Mouse (Mus musculus) embryonic facial prominence, embryonic 15.5 days (tissue): ENCODE data around the gene Kcnn1. TPM values are rescaled to one million over a fixed set of nuclear protein-coding genes. Genes with fewer than 3 reads are reported as not detected.

ENCODE experiments used
- ATAC-seq: fragments of 200-750 bp; cut with Nextera tagmentation; 2 replicates; pipeline ENCODE4 v1.8.0; 2017; ENCODE audit warnings: low read depth, moderate TSS enrichment; ENCODE audit not compliant: insufficient number of reproducible peaks, low FRiP score, low TSS enrichment
- H3K27ac ChIP-seq: fragments of 300-500 bp; sonication (generic); replicated peaks from 2 replicates; pipeline ENCODE4 v1.5.1; 2015; ENCODE audit warnings: mild to moderate bottlenecking, inconsistent platforms
- H3K27me3 ChIP-seq: fragments of 300-500 bp; sonication (generic); 2 replicates; pipeline ENCODE4 v1.6.1; 2015; ENCODE audit warnings: inconsistent platforms
- H3K36me3 ChIP-seq: fragments of 300-500 bp; sonication (generic); 2 replicates; pipeline ENCODE4 v1.6.1; 2015; ENCODE audit warnings: mild to moderate bottlenecking, inconsistent platforms
- H3K4me1 ChIP-seq: fragments of 300-500 bp; sonication (generic); 2 replicates; pipeline ENCODE4 v1.6.1; 2015; ENCODE audit warnings: inconsistent platforms
- H3K4me2 ChIP-seq: fragments of 300-500 bp; sonication (generic); replicated peaks from 2 replicates; pipeline ENCODE4 v1.6.1; 2015; ENCODE audit warnings: mild to moderate bottlenecking, inconsistent platforms
- H3K4me3 ChIP-seq: fragments of 300-500 bp; sonication (generic); replicated peaks from 2 replicates; pipeline ENCODE4 v1.5.1; 2015; ENCODE audit warnings: mild to moderate bottlenecking, inconsistent platforms
- H3K9ac ChIP-seq: fragments of 300-500 bp; sonication (generic); 2 replicates; pipeline ENCODE4 v1.6.1; 2015; ENCODE audit warnings: inconsistent platforms
- H3K9me3 ChIP-seq: fragments of 300-500 bp; sonication (generic); replicated peaks from 2 replicates; pipeline ENCODE4 v1.6.1; 2016; ENCODE audit warnings: inconsistent platforms
- WGBS: fragments of 180-500 bp; shearing (Covaris S2); methylation state at CpG from one replicate; pipeline ENCODE4 v1.1.7; 2015; 5-methylcytosine and 5-hydroxymethylcytosine counted together
- polyA plus RNA-seq: library from polyadenylated mRNA; unstranded; fragments of >200 nt; fragmentation: Nextera tagmentation; extraction: Ambion mirVana; gene quantifications from 2 replicates; pipeline ENCODE4 v1.2.1, GENCODE M21; 2015

Kcnn1 gene
- polyA plus RNA-seq: 3.8 and 5.6 TPM in 2 replicates

GRCm38 (mm10) chr8:70862824-70863641 is at the start of gene Kcnn1:
Gene Kcnn1, minus strand, starts transcription at chr8:70863258.
- Histone ChIP-seq H3K9ac (peak within 1 kb of the TSS; percentile 55), H3K4me2 (peak within 1 kb of the TSS; percentile 89), H3K4me1 (peaks cover 33% of the 10 kb centered on the region), H3K9me3 (no peaks in the 10 kb centered on the region), H3K4me3 (peak within 1 kb of the TSS; percentile 60), H3K27me3 (peaks cover 22% of the 10 kb centered on the region), H3K36me3 (no peaks in the 10 kb centered on the region), H3K27ac (peak within 1 kb of the TSS; percentile 29)
- ATAC-seq: no peak
- under 1% methylated on average over 55 of the region's 55 CpGs for WGBS

GRCm38 (mm10) chr8:70911596-70911995 is 48.5 kb upstream of the Kcnn1 start:
- no peak for ATAC-seq

GRCm38 (mm10) chr8:70907518-70907917 is 44.5 kb upstream of the Kcnn1 start:
- 85% methylated on average over 2 of the region's 2 CpGs for WGBS
- Histone ChIP-seq H3K27ac (no peak overlapping the region), H3K27me3 (0 out of 2 replicates have a peak, but pooled peaks cover 3% of the 10 kb centered on the region), H3K9me3 (no peaks in the 10 kb centered on the region), H3K36me3 (peaks cover 20% of the 10 kb centered on the region), H3K9ac (no peak overlapping the region), H3K4me3 (no peak overlapping the region), H3K4me1 (peaks cover 14% of the 10 kb centered on the region), H3K4me2 (no peak overlapping the region)
- no peak for ATAC-seq

More at GRCm38 (mm10) chr8:70911596-70911995, 48.5 kb upstream of the Kcnn1 start:
- H3K4me2 ChIP-seq: no peak overlapping the region
- H3K36me3 ChIP-seq: peaks cover 60% of the 10 kb centered on the region
- WGBS: 81% methylated on average over 5 of the region's 5 CpGs
- H3K9me3 ChIP-seq: no peaks in the 10 kb centered on the region
- H3K4me1 ChIP-seq: peaks cover 6% of the 10 kb centered on the region
- no peak overlapping the region for H3K27ac ChIP-seq
- no peaks in the 10 kb centered on the region for H3K27me3 ChIP-seq
- H3K9ac ChIP-seq: no peak overlapping the region
- H3K4me3 ChIP-seq: no peak overlapping the region

- H3K9ac ChIP-seq: peak within 1 kb of the TSS; percentile 83
- peak within 1 kb of the TSS; percentile 94 for H3K27ac ChIP-seq
- peak within 1 kb of the TSS; percentile 85 for H3K4me2 ChIP-seq
- peaks cover 5% of the 10 kb centered on the region for H3K36me3 ChIP-seq
- peak; percentile 90 for ATAC-seq
- H3K9me3 ChIP-seq: no peaks in the 10 kb centered on the region
- H3K27me3 ChIP-seq: 0 out of 2 replicates have a peak, but pooled peaks cover 3% of the 10 kb centered on the region
- H3K4me1 ChIP-seq: peaks cover 14% of the 10 kb centered on the region
- under 1% methylated on average over 85 of the region's 86 CpGs for WGBS
- peak within 1 kb of the TSS; percentile 80 for H3K4me3 ChIP-seq
Measured at GRCm38 (mm10) chr8:70905831-70906736, 43.0 kb upstream of the Kcnn1 start, which contains the start of gene Map1s. Gene Map1s, plus strand, starts transcription at chr8:70905932.

GRCm38 (mm10) chr8:70905463-70905830 is 42.4 kb upstream of the Kcnn1 start:
- Histone ChIP-seq H3K36me3 (no peaks in the 10 kb centered on the region), H3K9me3 (no peaks in the 10 kb centered on the region), H3K4me3 (peak overlapping the region; percentile 80), H3K27me3 (0 out of 2 replicates have a peak, but pooled peaks cover 3% of the 10 kb centered on the region), H3K27ac (peak overlapping the region; percentile 94), H3K4me1 (peaks cover 14% of the 10 kb centered on the region), H3K4me2 (peak overlapping the region; percentile 85), H3K9ac (peak overlapping the region; percentile 83)
- ATAC-seq: peak; percentile 11
- WGBS: 13% methylated on average over 8 of the region's 8 CpGs

- Histone ChIP-seq H3K4me2 (no peak overlapping the region), H3K9me3 (no peaks in the 10 kb centered on the region), H3K4me3 (no peak overlapping the region), H3K36me3 (no peaks in the 10 kb centered on the region), H3K27ac (no peak overlapping the region), H3K4me1 (peaks cover 14% of the 10 kb centered on the region), H3K27me3 (0 out of 2 replicates have a peak, but pooled peaks cover 3% of the 10 kb centered on the region), H3K9ac (no peak overlapping the region)
- 62% methylated on average over 4 of the region's 4 CpGs for WGBS
- ATAC-seq: no peak
Measured at GRCm38 (mm10) chr8:70904532-70904931, 41.5 kb upstream of the Kcnn1 start.

GRCm38 (mm10) chr8:70903582-70903981 is 40.5 kb upstream of the Kcnn1 start:
- H3K4me2 ChIP-seq: no peak overlapping the region
- H3K27me3 ChIP-seq: 0 out of 2 replicates have a peak, but pooled peaks cover 3% of the 10 kb centered on the region
- H3K9me3 ChIP-seq: no peaks in the 10 kb centered on the region
- no peak overlapping the region for H3K4me3 ChIP-seq
- H3K27ac ChIP-seq: no peak overlapping the region
- ATAC-seq: no peak
- H3K9ac ChIP-seq: no peak overlapping the region
- H3K4me1 ChIP-seq: peaks cover 17% of the 10 kb centered on the region
- no peaks in the 10 kb centered on the region for H3K36me3 ChIP-seq

- Histone ChIP-seq H3K36me3 (no peaks in the 10 kb centered on the region), H3K4me2 (no peak overlapping the region), H3K27ac (no peak overlapping the region), H3K4me3 (no peak overlapping the region), H3K9me3 (no peaks in the 10 kb centered on the region), H3K27me3 (0 out of 2 replicates have a peak, but pooled peaks cover 3% of the 10 kb centered on the region), H3K9ac (no peak overlapping the region), H3K4me1 (peaks cover 22% of the 10 kb centered on the region)
- ATAC-seq: no peak
- 46% methylated on average over 4 of the region's 4 CpGs for WGBS
Measured at GRCm38 (mm10) chr8:70903112-70903511, 40.1 kb upstream of the Kcnn1 start.

- ATAC-seq: no peak
- Histone ChIP-seq H3K36me3 (no peaks in the 10 kb centered on the region), H3K27ac (no peak overlapping the region), H3K9ac (no peak overlapping the region), H3K9me3 (no peaks in the 10 kb centered on the region), H3K4me1 (peaks cover 22% of the 10 kb centered on the region), H3K4me3 (no peak overlapping the region), H3K4me2 (no peak overlapping the region), H3K27me3 (0 out of 2 replicates have a peak, but pooled peaks cover 3% of the 10 kb centered on the region)
- 26% methylated on average over 5 of the region's 5 CpGs for WGBS
Measured at GRCm38 (mm10) chr8:70902211-70902610, 39.2 kb upstream of the Kcnn1 start.

- Histone ChIP-seq H3K27me3 (0 out of 2 replicates have a peak, but pooled peaks cover 3% of the 10 kb centered on the region), H3K4me2 (no peak overlapping the region), H3K36me3 (no peaks in the 10 kb centered on the region), H3K27ac (no peak overlapping the region), H3K4me3 (no peak overlapping the region), H3K9me3 (no peaks in the 10 kb centered on the region), H3K9ac (no peak overlapping the region), H3K4me1 (peaks cover 21% of the 10 kb centered on the region)
- 84% methylated on average over 2 of the region's 2 CpGs for WGBS
- no peak for ATAC-seq
Measured at GRCm38 (mm10) chr8:70900872-70901387, 37.9 kb upstream of the Kcnn1 start.

- Histone ChIP-seq H3K9ac (no peak overlapping the region), H3K27ac (no peak overlapping the region), H3K9me3 (no peaks in the 10 kb centered on the region), H3K4me3 (no peak overlapping the region), H3K4me1 (peaks cover 19% of the 10 kb centered on the region), H3K4me2 (no peak overlapping the region), H3K36me3 (peaks cover 15% of the 10 kb centered on the region), H3K27me3 (peaks cover 10% of the 10 kb centered on the region)
- WGBS: 78% methylated on average over 2 of the region's 2 CpGs
- no peak for ATAC-seq
Measured at GRCm38 (mm10) chr8:70899226-70899625, 36.2 kb upstream of the Kcnn1 start.
